Mouse (Mus musculus) heart, postnatal 0 days (tissue): ENCODE measurements around the gene Mroh2b.

ENCODE experiments used
- CTCF ChIP-seq: IDR thresholded peaks from 2 replicates; pipeline ENCODE4 v1.5.1; 2016; ENCODE audit warnings: antibody characterized with exemption, control low read depth, low read depth
- EP300 ChIP-seq: IDR thresholded peaks from 2 replicates; pipeline ENCODE4 v1.6.1; 2016; ENCODE audit warnings: antibody characterized with exemption, low read depth

- no peak for TF ChIP-seq CTCF
- no peak for TF ChIP-seq EP300
Measured at GRCm38 (mm10) chr15:5003503-5004196, 105.1 kb downstream of the Mroh2b start.
